Mouse (Mus musculus): ENCODE data around the gene Phlda2. TPM values are rescaled to one million over a fixed set of nuclear protein-coding genes. Genes with fewer than 3 reads are reported as not detected.

Gene Phlda2
- total RNA-seq, 2 experiments from 2014 or later, result not detected

- no peak for ATAC-seq (replicated peaks; ENCODE audit: poor library complexity, severe bottlenecking)
These were observed 2.5 kb upstream of the Phlda2 start for GRCm38 (mm10) chr7:143505411-143505810.

- no peak for ATAC-seq (replicated peaks; ENCODE audit: poor library complexity, severe bottlenecking)
These were observed 976 bp upstream of the Phlda2 start for GRCm38 (mm10) chr7:143503926-143504325.

GRCm38 (mm10) chr7:143501643-143502417, 1.1 kb downstream of the Phlda2 start:
- peak; percentile 42 for ATAC-seq (replicated peaks; ENCODE audit: poor library complexity, severe bottlenecking)

- ATAC-seq (replicated peaks; ENCODE audit: poor library complexity, severe bottlenecking), result no peak
These were observed 2.0 kb downstream of the Phlda2 start for GRCm38 (mm10) chr7:143500912-143501311.

GRCm38 (mm10) chr7:143498584-143498983, 4.4 kb downstream of the Phlda2 start:
- no peak for ATAC-seq (replicated peaks; ENCODE audit: poor library complexity, severe bottlenecking)

GRCm38 (mm10) chr7:143495104-143495961, 7.6 kb downstream of the Phlda2 start:
- ATAC-seq (replicated peaks; ENCODE audit: poor library complexity, severe bottlenecking), result peak; percentile 50

- ATAC-seq (replicated peaks; ENCODE audit: poor library complexity, severe bottlenecking), result no peak
These were observed 9.3 kb downstream of the Phlda2 start for GRCm38 (mm10) chr7:143493616-143494126.

GRCm38 (mm10) chr7:143489735-143490134, 13.2 kb downstream of the Phlda2 start:
- ATAC-seq (replicated peaks; ENCODE audit: poor library complexity, severe bottlenecking), result no peak

GRCm38 (mm10) chr7:143482541-143482940, 20.4 kb downstream of the Phlda2 start:
- ATAC-seq (replicated peaks; ENCODE audit: poor library complexity, severe bottlenecking), result no peak

GRCm38 (mm10) chr7:143481806-143482387, 21.1 kb downstream of the Phlda2 start:
- ATAC-seq (replicated peaks; ENCODE audit: poor library complexity, severe bottlenecking), result no peak

- ATAC-seq (replicated peaks; ENCODE audit: poor library complexity, severe bottlenecking), result peak; percentile 74
These were observed 22.5 kb downstream of the Phlda2 start for GRCm38 (mm10) chr7:143480498-143480897.

- ATAC-seq (replicated peaks; ENCODE audit: poor library complexity, severe bottlenecking), result no peak
These were observed 25.1 kb downstream of the Phlda2 start for GRCm38 (mm10) chr7:143477800-143478199.

GRCm38 (mm10) chr7:143476702-143477335, 26.1 kb downstream of the Phlda2 start:
- no peak for ATAC-seq (replicated peaks; ENCODE audit: poor library complexity, severe bottlenecking)

- no peak for ATAC-seq (replicated peaks; ENCODE audit: poor library complexity, severe bottlenecking)
These were observed 27.1 kb downstream of the Phlda2 start for GRCm38 (mm10) chr7:143475876-143476275.

GRCm38 (mm10) chr7:143474811-143475210, 28.1 kb downstream of the Phlda2 start:
- peak; percentile 20; the same call in 1 of the 2 replicates for ATAC-seq (replicated peaks; ENCODE audit: poor library complexity, severe bottlenecking)

GRCm38 (mm10) chr7:143473347-143474101, 29.4 kb downstream of the Phlda2 start, which contains the start of gene Slc22a18:
TSS of gene Slc22a18 (plus strand) at chr7:143473736.
- ATAC-seq (replicated peaks; ENCODE audit: poor library complexity, severe bottlenecking), result peak; percentile 79

- ATAC-seq (replicated peaks; ENCODE audit: poor library complexity, severe bottlenecking), result peak; percentile 54
These were observed 33.0 kb downstream of the Phlda2 start for GRCm38 (mm10) chr7:143469946-143470345.

- ATAC-seq (replicated peaks; ENCODE audit: poor library complexity, severe bottlenecking), result no peak
These were observed 35.2 kb downstream of the Phlda2 start for GRCm38 (mm10) chr7:143467714-143468113.

GRCm38 (mm10) chr7:143466099-143466677, 36.8 kb downstream of the Phlda2 start:
- peak; percentile 70 for ATAC-seq (replicated peaks; ENCODE audit: poor library complexity, severe bottlenecking)

Measured in granulocyte monocyte progenitor cell, adult 5-6 weeks (primary cell).